Comparison of ENCODE assay signal across 8 mouse cellular contexts in the genomic region with DNA sequence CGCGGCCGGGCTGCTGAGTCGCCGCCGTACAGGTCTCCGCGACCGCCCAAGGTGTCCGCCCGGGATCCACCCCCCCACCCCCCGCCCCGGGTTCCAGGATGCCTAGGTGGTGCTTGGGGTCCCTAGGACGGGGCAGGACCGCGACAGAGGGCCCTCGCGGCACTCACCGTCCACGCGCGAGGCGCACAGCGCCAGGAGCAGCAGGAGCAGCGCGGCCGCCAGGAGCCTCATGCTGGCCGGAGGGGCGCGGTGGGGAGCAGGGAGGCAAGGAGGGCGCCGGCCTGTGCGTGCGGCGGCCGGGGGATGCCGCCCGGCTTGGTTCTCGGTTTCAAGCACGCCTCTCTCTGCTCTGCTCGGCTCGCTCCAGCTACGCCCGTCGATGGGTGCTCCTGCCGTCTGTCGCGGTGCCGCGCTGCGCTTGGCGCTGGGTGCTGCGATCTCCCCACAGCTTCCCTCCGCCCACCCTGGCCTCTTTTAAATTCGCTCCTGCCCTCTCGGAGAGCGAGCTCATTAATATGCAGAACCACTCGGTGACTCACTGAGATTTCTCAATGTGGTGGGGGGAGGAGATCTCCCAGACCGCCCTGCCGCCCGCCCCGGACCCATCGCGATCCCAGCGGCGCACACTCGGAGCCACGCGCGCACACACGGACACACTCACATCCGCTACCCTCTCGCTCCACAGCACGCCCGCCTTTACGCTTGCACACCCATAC. TPM values are rescaled to one million over a fixed set of nuclear protein-coding genes. Genes with fewer than 3 reads are reported as not detected.
A peak's percentile ranks its signal among the peaks of the same experiment; 100 is the strongest.
DNase-seq lines count a peak whose midpoint lies in the region; ATAC-seq and TF ChIP-seq lines count a peak whose summit lies in the region.

A gene (minus strand): TSS at position 609 of the 716 bp plus-strand sequence.

- H3K27me3 ChIP-seq in Patski: peaks cover 6% of the 10 kb centered on the region
- H3K27me3 ChIP-seq in hindbrain, embryonic 12.5 days: peaks cover 80% of the 10 kb centered on the region
- H3K27me3 ChIP-seq in lung, postnatal 0 days (replicated peaks; ENCODE audit: insufficient read depth, low read length): peaks cover 53% of the 10 kb centered on the region

- in situ Hi-C loops in Patski (cut with MboI; ENCODE audit: low pct_unique_long_range_greater_than_20kb): no loop called here

- H3K9me3 ChIP-seq in hindbrain, embryonic 12.5 days (replicated peaks): no peaks in the 10 kb centered on the region
- no peaks in the 10 kb centered on the region for H3K9me3 ChIP-seq in lung, postnatal 0 days (ENCODE audit: low read length)

- peak within 1 kb of the TSS; percentile 48 for H3K4me3 ChIP-seq in hindbrain, embryonic 12.5 days
- H3K4me3 ChIP-seq in lung, postnatal 0 days (ENCODE audit: low read depth, low read length): peak within 1 kb of the TSS; percentile 36

- WGBS in hindbrain, embryonic 12.5 days: under 1% methylated on average over 73 of the region's 76 CpGs
- under 1% methylated on average over 61 of the region's 76 CpGs for WGBS in lung, postnatal 0 days

- TF ChIP-seq EP300 in lung, postnatal 0 days (IDR thresholded peaks at IDR 0.05): no peak

- H3K4me2 ChIP-seq in hindbrain, embryonic 12.5 days (replicated peaks): peak within 1 kb of the TSS; percentile 93
- peak within 1 kb of the TSS; percentile 60 for H3K4me2 ChIP-seq in lung, postnatal 0 days (replicated peaks; ENCODE audit: low read depth, low read length)

- DNase-seq in Patski (ENCODE audit: low read depth, low spot score): peak; percentile 19
- peak; percentile 7 for DNase-seq in cerebellum, adult 8-10 months
- DNase-seq in frontal cortex, postnatal 14 days (ENCODE audit: low spot score in 2 of 2): peak; percentile 51 to 60
- peak; percentile 50 to 71 for DNase-seq in layer of hippocampus, postnatal 14 days (ENCODE audit: low spot score in 2 of 2)
- peak; percentile 72 for DNase-seq in lung, postnatal 0 days (ENCODE audit: low spot score)
- DNase-seq in right cerebral cortex, postnatal 25 days: peak; percentile 50
- no peak for DNase-seq in natural killer cell, adult 2 months (ENCODE audit: low spot score in 2 of 2)

- H3K27ac ChIP-seq in hindbrain, embryonic 12.5 days: no peak within 1 kb of the TSS
- no peak within 1 kb of the TSS for H3K27ac ChIP-seq in lung, postnatal 0 days (ENCODE audit: low read length)

- ATAC-seq in Patski: peak; percentile 78
- peak; percentile 69 for ATAC-seq in hindbrain, embryonic 12.5 days (ENCODE audit: low FRiP score)
- ATAC-seq in lung, postnatal 0 days: peak; percentile 75

- TF ChIP-seq CTCF in Patski (IDR thresholded peaks at IDR 0.05): no peak
- no peak for TF ChIP-seq CTCF in lung, postnatal 0 days (IDR thresholded peaks at IDR 0.05)

- H3K4me1 ChIP-seq in hindbrain, embryonic 12.5 days: peaks cover 21% of the 10 kb centered on the region
- peaks cover 3% of the 10 kb centered on the region; the same call in 1 of the 2 replicates for H3K4me1 ChIP-seq in lung, postnatal 0 days (ENCODE audit: insufficient read depth, low read depth, low read length)

- POLR2A ChIA-PET in Patski (lab: Charles Lee): no interaction called here

- no peaks in the 10 kb centered on the region for H3K36me3 ChIP-seq in hindbrain, embryonic 12.5 days
- no peaks in the 10 kb centered on the region for H3K36me3 ChIP-seq in lung, postnatal 0 days (ENCODE audit: insufficient read depth, low read length)

- CTCF ChIA-PET in Patski (lab: Charles Lee): no interaction called here

- peak within 1 kb of the TSS; percentile 63 for H3K9ac ChIP-seq in hindbrain, embryonic 12.5 days
- H3K9ac ChIP-seq in lung, postnatal 0 days (replicated peaks; ENCODE audit: low read depth): no peak within 1 kb of the TSS

RNA-seq across cellular contexts. Expression of the gene that starts here (rescaled TPM):
- polyA plus RNA-seq in Patski (2021): 7.7 TPM
- 72.3 and 90.1 TPM in 2 replicates for polyA plus RNA-seq in hindbrain, embryonic 12.5 days (2016; fragmentation: Nextera tagmentation; extraction: Ambion mirVana)
- 100 to 1,000 TPM in 1 of 2 experiments, 10 to 100 TPM in 1; 98.6 to 114 TPM for total RNA-seq in layer of hippocampus, postnatal 14 days (2021)
- polyA plus RNA-seq in lung, postnatal 0 days (2015; fragmentation: Nextera tagmentation; extraction: Ambion mirVana): 11.2 and 12.8 TPM in 2 replicates

Comparison
In these comparisons a context has a peak if more than half of its experiments do, and no peak if none do; other contexts are left out.
1. DNase-seq: peak in Patski (single experiment), cerebellum, adult 8-10 months (single experiment), frontal cortex, postnatal 14 days (2 of 2), layer of hippocampus, postnatal 14 days (2 of 2), lung, postnatal 0 days (single experiment) and right cerebral cortex, postnatal 25 days (single experiment); none in natural killer cell, adult 2 months (0 of 2).
2. Peak in every context shown above with its lines, with median percentiles within 50 percentile points of each other: ATAC-seq.